Mouse (Mus musculus) bone marrow macrophage, adult 2 months (primary cell): ENCODE measurements at regions not wholly inside any gene's neighbourhood (a gene's known extent, or its start where the extent isn't known, plus 50 kb on each side); places are given as distances from the start of the nearest gene placed in this dataset.
"Not testable (repeated sequence)": the region's sequence is repeated elsewhere in the genome, so short reads cannot be mapped to it uniquely, and the experiment has no call there.

Experiments used
- H3K27ac ChIP-seq: 2 replicates; pipeline ENCODE4 v1.5.1; 2012; ENCODE audit warnings: low read depth, low read length; ENCODE audit not compliant: insufficient read depth
- H3K4me1 ChIP-seq: 2 replicates; pipeline ENCODE4 v1.6.1; 2012; ENCODE audit warnings: low read length; ENCODE audit not compliant: control insufficient read depth, insufficient read depth
- H3K4me3 ChIP-seq: 2 replicates; pipeline ENCODE4 v1.5.1; 2012; ENCODE audit warnings: mild to moderate bottlenecking, low read length, moderate library complexity; ENCODE audit not compliant: insufficient read depth
- CTCF ChIP-seq: IDR thresholded peaks from 2 replicates; pipeline ENCODE4 v1.5.1; 2012; ENCODE audit warnings: low read depth, mild to moderate bottlenecking, low read length, moderate library complexity
- POLR2A ChIP-seq: IDR thresholded peaks from 2 replicates; pipeline ENCODE4 v1.6.1; 2012; ENCODE audit warnings: mild to moderate bottlenecking, low read depth, low read length, borderline replicate concordance

DNA sequence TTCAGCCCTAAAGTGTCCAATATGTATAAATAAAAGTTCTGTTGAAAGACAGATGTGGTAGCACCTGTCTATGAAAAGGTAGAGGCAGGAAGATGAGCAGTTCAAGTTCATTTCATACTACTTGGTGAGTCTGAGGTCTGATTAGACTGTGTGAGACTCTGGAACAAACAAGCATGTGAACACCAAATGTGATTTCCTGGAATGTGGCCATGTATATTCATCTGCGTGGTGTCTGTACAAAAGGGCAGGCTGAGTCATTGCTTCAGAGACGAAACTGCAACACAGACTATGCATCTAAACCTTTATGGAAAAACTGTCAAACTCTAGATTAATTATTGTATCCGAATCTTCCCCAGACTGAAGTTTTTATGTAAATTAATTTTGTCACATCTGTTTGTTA lies 268.7 kb downstream of the Arl6ip6 start:
- H3K4me3 ChIP-seq, result no peak overlapping the region
- no peaks in the 10 kb centered on the region for H3K4me1 ChIP-seq
- TF ChIP-seq CTCF (no peak), POLR2A (no peak)
- H3K27ac ChIP-seq, result no peak overlapping the region

DNA sequence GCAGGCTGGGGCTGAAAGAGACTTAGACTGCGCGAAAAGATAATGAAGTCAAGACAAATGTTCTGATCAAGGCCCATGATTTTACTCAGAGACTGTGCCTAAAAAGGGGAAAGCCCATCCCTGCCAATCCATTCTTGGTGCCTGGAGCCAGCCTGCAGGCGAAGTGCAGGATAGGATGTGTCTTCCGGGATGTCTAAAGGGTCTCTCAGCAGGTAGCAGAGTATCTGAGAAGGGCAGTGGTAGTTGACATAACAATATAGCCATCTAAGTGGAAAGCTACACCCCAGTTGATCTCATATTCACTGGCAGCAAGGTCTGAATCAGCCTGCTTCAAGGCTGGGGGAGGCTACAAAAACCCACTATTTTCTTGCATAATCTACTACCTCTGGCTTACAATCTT lies 282.9 kb downstream of the Arl6ip6 start:
- Histone ChIP-seq H3K4me1 (no peaks in the 10 kb centered on the region), H3K4me3 (no peak overlapping the region), H3K27ac (no peak overlapping the region)
- TF ChIP-seq POLR2A (no peak), CTCF (no peak)

DNA sequence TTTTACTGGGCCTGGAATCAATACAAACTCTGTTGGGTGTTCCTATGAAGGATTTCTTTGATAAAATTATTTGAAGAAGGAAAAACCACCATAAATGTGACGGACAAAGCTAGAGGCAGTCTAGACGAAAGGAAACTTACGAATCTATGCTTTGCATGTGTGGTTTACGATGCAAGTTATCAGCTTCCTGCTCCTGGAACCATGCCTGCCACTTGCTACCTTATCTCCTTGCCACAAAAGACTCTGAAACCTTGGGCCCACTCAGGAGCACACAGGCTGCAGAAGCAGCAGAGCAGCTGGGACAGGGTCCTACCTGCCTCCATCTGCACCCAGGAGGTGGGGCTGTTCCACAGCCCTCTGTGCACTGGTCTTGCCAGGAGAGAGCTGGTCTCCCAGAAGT lies 287.5 kb downstream of the Arl6ip6 start:
- H3K4me3 ChIP-seq, H3K27ac ChIP-seq, H3K4me1 ChIP-seq: not testable (repeated sequence)

DNA sequence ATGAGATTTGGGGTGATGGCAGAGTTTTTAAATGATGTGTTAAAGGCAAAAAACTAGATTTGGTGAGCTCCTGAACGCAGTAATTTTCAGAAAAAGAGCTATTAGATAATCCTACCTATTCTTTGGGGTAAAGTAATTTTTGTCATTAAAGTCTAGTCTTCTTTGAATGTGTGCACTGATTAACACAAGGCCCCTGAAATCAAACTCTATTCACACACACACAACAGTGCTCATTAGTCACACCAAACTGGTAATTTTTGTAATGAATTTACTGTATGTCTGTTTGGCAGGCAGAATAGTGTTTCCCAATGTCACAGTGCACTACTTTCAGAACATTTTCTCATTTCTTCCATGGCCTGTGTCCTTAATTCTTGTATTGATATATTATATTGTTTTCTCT lies 296.8 kb downstream of the Arl6ip6 start:
- Histone ChIP-seq H3K4me3 (no peak overlapping the region), H3K27ac (no peak overlapping the region), H3K4me1 (no peaks in the 10 kb centered on the region)
- TF ChIP-seq CTCF (no peak), POLR2A (no peak)

DNA sequence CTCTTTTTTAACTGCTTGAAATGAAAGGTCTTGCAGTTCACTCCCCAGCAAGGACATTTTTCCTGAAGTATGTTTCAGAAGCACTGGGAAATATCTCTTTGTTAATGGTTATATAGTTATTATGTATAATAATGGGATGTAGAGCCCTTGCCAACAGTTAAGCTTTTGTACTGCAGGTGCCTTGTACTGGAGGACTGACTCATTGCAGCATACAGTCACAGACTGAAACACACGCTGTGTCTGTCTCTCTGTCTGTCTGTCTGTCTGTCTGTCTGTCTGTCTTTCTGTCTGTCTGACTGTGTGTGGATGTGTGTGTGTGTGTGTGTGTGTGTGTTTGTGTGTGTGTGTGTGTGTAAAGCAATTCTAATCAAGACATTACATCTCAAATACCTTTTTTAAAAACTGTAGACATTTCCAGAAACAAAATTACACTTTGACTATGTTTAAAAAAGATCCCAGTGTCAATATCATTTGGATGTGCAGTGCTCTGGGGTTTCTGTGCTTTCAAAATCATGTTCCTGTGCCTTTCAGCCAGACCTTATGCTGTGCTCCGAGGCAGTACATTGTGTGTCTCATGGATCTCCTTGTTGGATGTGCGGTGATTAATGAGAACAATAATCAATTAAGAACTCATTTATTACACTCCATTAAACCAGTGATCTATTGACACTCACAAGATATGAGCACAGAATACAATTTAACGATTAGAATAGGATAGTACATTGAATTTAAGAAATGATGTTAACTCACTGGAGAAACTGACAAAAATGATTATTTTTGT lies 299.5 kb downstream of the Arl6ip6 start:
- H3K27ac ChIP-seq, result no peak overlapping the region
- no peak for TF ChIP-seq CTCF
- no peak for TF ChIP-seq POLR2A
- H3K4me3 ChIP-seq, result no peak overlapping the region
- no peaks in the 10 kb centered on the region for H3K4me1 ChIP-seq

DNA sequence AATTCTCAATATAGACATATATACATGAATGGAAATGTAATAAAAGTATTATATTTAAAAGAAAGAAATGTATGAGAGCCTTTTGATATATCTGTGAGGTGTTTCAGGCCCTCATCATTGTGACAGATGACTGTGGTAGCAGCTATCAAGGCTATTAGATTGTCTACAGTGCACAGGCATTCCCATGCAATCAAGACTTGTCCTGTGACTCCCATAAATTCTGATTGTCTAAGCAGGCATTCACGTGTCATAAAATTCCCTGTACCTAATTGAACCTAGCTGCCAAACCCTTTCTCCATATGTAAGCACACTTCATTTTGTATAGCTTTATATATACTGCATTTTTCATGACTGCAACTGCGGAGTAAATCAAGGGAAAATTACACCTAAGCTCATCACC lies 301.3 kb downstream of the Arl6ip6 start:
- no peak overlapping the region for H3K27ac ChIP-seq
- no peak overlapping the region for H3K4me3 ChIP-seq
- TF ChIP-seq CTCF (no peak), POLR2A (no peak)
- no peaks in the 10 kb centered on the region for H3K4me1 ChIP-seq

DNA sequence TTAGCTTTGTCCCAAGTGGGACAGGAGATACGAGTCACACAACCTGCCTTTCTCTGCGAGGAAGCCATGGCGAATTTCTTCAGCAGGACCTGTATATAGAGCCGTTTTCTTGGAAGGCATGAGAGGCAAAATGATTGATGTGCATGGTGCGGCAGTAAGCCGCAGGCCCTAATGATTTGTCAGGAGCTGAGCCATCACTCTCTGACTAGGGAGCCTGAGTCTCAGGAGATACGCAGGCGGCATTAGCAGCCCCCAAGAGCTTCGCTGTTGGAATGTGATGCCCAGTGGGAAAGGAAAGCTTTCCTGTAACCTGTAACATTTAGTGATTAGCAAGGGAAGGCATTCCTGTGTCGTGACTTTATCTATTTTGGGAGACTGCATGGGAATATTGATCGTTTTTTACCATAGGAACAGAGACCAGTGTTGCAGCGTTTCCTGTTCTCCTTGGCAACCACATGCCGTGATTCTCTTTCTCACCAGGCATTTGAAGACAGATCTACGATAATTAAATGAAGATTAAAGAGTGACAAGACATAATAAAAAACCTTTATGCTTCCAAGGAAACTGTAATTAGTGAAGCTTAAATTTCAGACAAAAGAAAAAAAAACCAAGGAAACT lies 310.2 kb downstream of the Arl6ip6 start:
- TF ChIP-seq POLR2A (no peak), CTCF (no peak)
- no peaks in the 10 kb centered on the region for H3K4me1 ChIP-seq
- H3K27ac ChIP-seq, result no peak overlapping the region
- H3K4me3 ChIP-seq, result no peak overlapping the region

DNA sequence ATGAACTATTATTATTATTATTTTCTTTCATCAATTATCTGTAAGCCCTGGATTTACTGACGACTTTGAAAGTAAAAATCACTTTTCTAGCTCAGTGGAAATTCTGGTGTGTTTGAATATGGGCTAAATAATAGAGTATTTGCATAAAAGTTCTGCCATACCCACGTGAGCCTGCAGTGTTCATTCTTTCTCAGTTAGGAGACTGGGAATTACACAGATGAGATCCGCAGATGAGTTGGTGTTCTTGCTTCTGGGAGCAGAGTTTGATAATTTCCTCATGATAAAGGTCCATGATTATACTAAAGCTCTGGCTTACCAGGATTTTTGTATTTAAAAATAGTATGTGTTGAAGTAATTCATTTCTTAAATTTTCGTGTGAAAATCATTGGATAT lies 310.7 kb downstream of the Arl6ip6 start:
- Histone ChIP-seq H3K4me1 (no peaks in the 10 kb centered on the region), H3K27ac (no peak overlapping the region)
- TF ChIP-seq CTCF, result no peak
- no peak for TF ChIP-seq POLR2A

DNA sequence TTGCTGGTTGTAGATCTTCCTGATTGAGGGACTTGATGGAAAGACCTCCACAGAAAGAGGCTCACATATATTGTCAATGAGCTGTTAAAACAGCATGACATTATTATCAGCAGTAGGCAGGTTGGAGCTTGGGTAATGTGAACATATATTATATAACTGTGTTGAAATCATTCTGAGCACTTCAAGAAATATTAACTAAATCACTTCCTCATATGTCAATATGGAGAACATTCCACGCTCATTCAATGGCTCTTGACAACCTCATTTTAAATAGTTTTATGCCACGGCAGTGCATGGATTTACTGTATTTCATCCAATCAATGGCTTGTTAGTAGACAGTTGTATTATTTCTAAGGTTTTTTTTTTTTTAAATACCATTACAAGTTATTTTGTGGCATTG lies 350.6 kb downstream of the Arl6ip6 start:
- no peak overlapping the region for H3K27ac ChIP-seq
- H3K4me1 ChIP-seq, result no peaks in the 10 kb centered on the region
- TF ChIP-seq CTCF, result no peak
- no peak for TF ChIP-seq POLR2A
- no peak overlapping the region for H3K4me3 ChIP-seq

More for the DNA sequence above, 310.7 kb downstream of the Arl6ip6 start:
- H3K4me3 ChIP-seq, result no peak overlapping the region

DNA sequence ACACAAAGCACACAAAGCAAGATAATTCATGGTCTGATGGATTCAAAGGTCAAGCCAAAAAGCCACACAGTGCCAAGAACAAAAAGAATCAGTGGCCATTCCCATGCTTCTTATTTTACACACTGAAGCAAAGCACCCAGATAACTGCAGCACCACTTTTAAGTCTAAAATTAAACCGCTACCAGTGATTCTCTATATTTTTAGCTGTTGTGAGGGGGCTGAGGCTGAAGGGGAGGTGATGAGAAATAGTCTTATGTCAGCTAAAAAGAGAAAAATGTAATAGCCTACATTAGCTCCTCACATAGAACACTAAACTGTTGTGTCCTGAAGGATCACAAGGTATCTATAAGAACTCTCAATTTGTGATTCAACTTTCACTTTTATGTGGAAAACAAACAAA lies 382.5 kb downstream of the Arl6ip6 start:
- TF ChIP-seq CTCF, result no peak
- TF ChIP-seq POLR2A, result no peak
- Histone ChIP-seq H3K4me3 (no peak overlapping the region), H3K27ac (no peak overlapping the region), H3K4me1 (no peaks in the 10 kb centered on the region)
